Mouse (Mus musculus): Measurements from ENCODE around the gene Kif18b. TPM values are rescaled to one million over a fixed set of nuclear protein-coding genes. Genes with fewer than 3 reads are reported as not detected.

Gene Kif18b
- polyA plus RNA-seq, 1 experiment: 44.9 TPM

- Histone ChIP-seq H3K79me2 (ENCODE audit: control insufficient read depth, insufficient read depth) (no peaks in the 10 kb centered on the region), H3K4me3 (ENCODE audit: insufficient read depth, poor library complexity, severe bottlenecking) (no peak overlapping the region), H3ac (ENCODE audit: control insufficient read depth, insufficient read length, low read depth) (no peak overlapping the region), H3K27me3 (ENCODE audit: control insufficient read depth, insufficient read depth, insufficient read length) (no peaks in the 10 kb centered on the region), H3K79me3 (ENCODE audit: low read depth) (no peaks in the 10 kb centered on the region), H3K36me3 (ENCODE audit: control insufficient read depth, insufficient read depth) (no peaks in the 10 kb centered on the region)
- no peak for TF ChIP-seq CTCF (IDR thresholded peaks at IDR 0.05; ENCODE audit: control insufficient read depth, insufficient read depth, insufficient read length)
These were observed 5.7 kb upstream of the Kif18b start for GRCm38 (mm10) chr11:102930672-102931071.

- Histone ChIP-seq H3K27me3 (ENCODE audit: control insufficient read depth, insufficient read depth, insufficient read length) (no peaks in the 10 kb centered on the region), H3ac (ENCODE audit: control insufficient read depth, insufficient read length, low read depth) (peak overlapping the region; percentile 72), H3K79me2 (ENCODE audit: control insufficient read depth, insufficient read depth) (peaks cover 47% of the 10 kb centered on the region), H3K4me3 (ENCODE audit: insufficient read depth, poor library complexity, severe bottlenecking) (peak overlapping the region; percentile 92), H3K79me3 (ENCODE audit: low read depth) (peaks cover 44% of the 10 kb centered on the region), H3K36me3 (ENCODE audit: control insufficient read depth, insufficient read depth) (peaks cover 24% of the 10 kb centered on the region)
- TF ChIP-seq FOSL1 (IDR thresholded peaks at IDR 0.05; ENCODE audit: insufficient read depth, low read length, poor library complexity, severe bottlenecking): no peak
- no peak for TF ChIP-seq USF1 (IDR thresholded peaks at IDR 0.05; ENCODE audit: low read depth)
- no peak for TF ChIP-seq MYOG (IDR thresholded peaks at IDR 0.05; ENCODE audit: control insufficient read depth, extremely low read depth, insufficient read length)
- TF ChIP-seq MYOD1 (IDR thresholded peaks at IDR 0.05; ENCODE audit: control insufficient read depth, insufficient read length, low read depth): no peak
- no peak for TF ChIP-seq CTCF (IDR thresholded peaks at IDR 0.05; ENCODE audit: control insufficient read depth, insufficient read depth, insufficient read length)
- no peak for TF ChIP-seq MAX (IDR thresholded peaks at IDR 0.05)
- no peak for TF ChIP-seq CEBPB (IDR thresholded peaks at IDR 0.05; ENCODE audit: low read depth)
These were observed 410 bp upstream of the Kif18b start for GRCm38 (mm10) chr11:102925351-102925717.

- Histone ChIP-seq H3K79me3 (ENCODE audit: low read depth) (peaks cover 73% of the 10 kb centered on the region), H3ac (ENCODE audit: control insufficient read depth, insufficient read length, low read depth) (no peak overlapping the region), H3K36me3 (ENCODE audit: control insufficient read depth, insufficient read depth) (peaks cover 41% of the 10 kb centered on the region), H3K27me3 (ENCODE audit: control insufficient read depth, insufficient read depth, insufficient read length) (no peaks in the 10 kb centered on the region), H3K79me2 (ENCODE audit: control insufficient read depth, insufficient read depth) (peaks cover 84% of the 10 kb centered on the region), H3K4me3 (ENCODE audit: insufficient read depth, poor library complexity, severe bottlenecking) (no peak overlapping the region)
- TF ChIP-seq CTCF (IDR thresholded peaks at IDR 0.05; ENCODE audit: control insufficient read depth, insufficient read depth, insufficient read length): no peak
- no peak for TF ChIP-seq MAX (IDR thresholded peaks at IDR 0.05)
- TF ChIP-seq USF1 (IDR thresholded peaks at IDR 0.05; ENCODE audit: low read depth): no peak
- no peak for TF ChIP-seq MYOG (IDR thresholded peaks at IDR 0.05; ENCODE audit: control insufficient read depth, extremely low read depth, insufficient read length)
- TF ChIP-seq CEBPB (IDR thresholded peaks at IDR 0.05; ENCODE audit: low read depth): no peak
- TF ChIP-seq FOSL1 (IDR thresholded peaks at IDR 0.05; ENCODE audit: insufficient read depth, low read length, poor library complexity, severe bottlenecking): no peak
- no peak for TF ChIP-seq MYOD1 (IDR thresholded peaks at IDR 0.05; ENCODE audit: control insufficient read depth, insufficient read length, low read depth)
These were observed 3.4 kb downstream of the Kif18b start for GRCm38 (mm10) chr11:102921491-102921890.

DNA sequence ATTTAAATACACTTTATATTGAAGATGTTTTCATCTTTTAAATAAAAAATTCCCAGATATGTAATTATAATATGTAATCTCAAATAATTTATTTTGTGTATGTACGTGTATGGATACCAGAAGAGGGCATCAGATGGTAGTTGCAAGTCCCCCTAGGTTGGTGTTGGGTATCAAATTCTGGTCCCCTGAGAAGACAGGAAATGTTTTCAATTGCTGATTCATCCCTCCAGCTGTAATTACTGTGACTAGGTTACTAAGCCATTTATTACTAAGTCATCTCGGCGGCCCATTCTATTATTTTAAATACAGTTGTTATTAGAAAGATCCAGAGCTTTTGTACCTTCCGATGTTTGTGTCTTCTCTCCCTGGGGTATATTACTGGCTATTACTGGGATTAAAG is 6.8 kb downstream of the Kif18b start:
- no peak overlapping the region for H3ac ChIP-seq (ENCODE audit: control insufficient read depth, insufficient read length, low read depth)
- peaks cover 89% of the 10 kb centered on the region for H3K79me2 ChIP-seq (ENCODE audit: control insufficient read depth, insufficient read depth)
- peaks cover 73% of the 10 kb centered on the region for H3K79me3 ChIP-seq (ENCODE audit: low read depth)
- H3K27me3 ChIP-seq (ENCODE audit: control insufficient read depth, insufficient read depth, insufficient read length): no peaks in the 10 kb centered on the region
- TF ChIP-seq FOSL1 (IDR thresholded peaks at IDR 0.05; ENCODE audit: insufficient read depth, low read length, poor library complexity, severe bottlenecking) (peak; percentile 53), CTCF (IDR thresholded peaks at IDR 0.05; ENCODE audit: control insufficient read depth, insufficient read depth, insufficient read length) (no peak)
- H3K4me3 ChIP-seq (ENCODE audit: insufficient read depth, poor library complexity, severe bottlenecking): no peak overlapping the region
- H3K36me3 ChIP-seq (ENCODE audit: control insufficient read depth, insufficient read depth): peaks cover 75% of the 10 kb centered on the region

- Histone ChIP-seq H3K27me3 (ENCODE audit: control insufficient read depth, insufficient read depth, insufficient read length) (no peaks in the 10 kb centered on the region), H3K79me3 (ENCODE audit: low read depth) (peaks cover 46% of the 10 kb centered on the region), H3K4me3 (ENCODE audit: insufficient read depth, poor library complexity, severe bottlenecking) (no peak overlapping the region), H3K36me3 (ENCODE audit: control insufficient read depth, insufficient read depth) (peaks cover 78% of the 10 kb centered on the region), H3K79me2 (ENCODE audit: control insufficient read depth, insufficient read depth) (peaks cover 62% of the 10 kb centered on the region), H3ac (ENCODE audit: control insufficient read depth, insufficient read length, low read depth) (no peak overlapping the region)
- TF ChIP-seq MYOG (IDR thresholded peaks at IDR 0.05; ENCODE audit: control insufficient read depth, extremely low read depth, insufficient read length) (no peak), CTCF (IDR thresholded peaks at IDR 0.05; ENCODE audit: control insufficient read depth, insufficient read depth, insufficient read length) (no peak), MYOD1 (IDR thresholded peaks at IDR 0.05; ENCODE audit: control insufficient read depth, insufficient read length, low read depth) (no peak), FOSL1 (IDR thresholded peaks at IDR 0.05; ENCODE audit: insufficient read depth, low read length, poor library complexity, severe bottlenecking) (no peak), CEBPB (IDR thresholded peaks at IDR 0.05; ENCODE audit: low read depth) (no peak), USF1 (IDR thresholded peaks at IDR 0.05; ENCODE audit: low read depth) (no peak), MAX (IDR thresholded peaks at IDR 0.05) (no peak)
These were observed 9.5 kb downstream of the Kif18b start for GRCm38 (mm10) chr11:102915380-102915779.

- H3K36me3 ChIP-seq (ENCODE audit: control insufficient read depth, insufficient read depth): peaks cover 99% of the 10 kb centered on the region
These were observed 13.5 kb downstream of the Kif18b start for GRCm38 (mm10) chr11:102911376-102911775.

More at GRCm38 (mm10) chr11:102911376-102911775, 13.5 kb downstream of the Kif18b start:
- H3ac ChIP-seq (ENCODE audit: control insufficient read depth, insufficient read length, low read depth): no peak overlapping the region
- H3K4me3 ChIP-seq (ENCODE audit: insufficient read depth, poor library complexity, severe bottlenecking): no peak overlapping the region
- H3K79me2 ChIP-seq (ENCODE audit: control insufficient read depth, insufficient read depth): peaks cover 23% of the 10 kb centered on the region
- H3K27me3 ChIP-seq (ENCODE audit: control insufficient read depth, insufficient read depth, insufficient read length): no peaks in the 10 kb centered on the region
- no peak for TF ChIP-seq CTCF (IDR thresholded peaks at IDR 0.05; ENCODE audit: control insufficient read depth, insufficient read depth, insufficient read length)
- no peak for TF ChIP-seq CEBPB (IDR thresholded peaks at IDR 0.05; ENCODE audit: low read depth)
- TF ChIP-seq MYOG (IDR thresholded peaks at IDR 0.05; ENCODE audit: control insufficient read depth, extremely low read depth, insufficient read length): no peak
- TF ChIP-seq MAX (IDR thresholded peaks at IDR 0.05): no peak
- TF ChIP-seq FOSL1 (IDR thresholded peaks at IDR 0.05; ENCODE audit: insufficient read depth, low read length, poor library complexity, severe bottlenecking): no peak
- TF ChIP-seq USF1 (IDR thresholded peaks at IDR 0.05; ENCODE audit: low read depth): no peak
- no peak for TF ChIP-seq MYOD1 (IDR thresholded peaks at IDR 0.05; ENCODE audit: control insufficient read depth, insufficient read length, low read depth)
- peaks cover 15% of the 10 kb centered on the region for H3K79me3 ChIP-seq (ENCODE audit: low read depth)

Data from C2C12 (cell line).